Mouse (Mus musculus) T-helper 1 cell (primary cell): ENCODE data around the gene Smc2.
"Not testable (repeated sequence)": the region's sequence is repeated elsewhere in the genome, so short reads cannot be mapped to it uniquely, and the experiment has no call there.

Experiments
- in situ Hi-C: fragments of 300-600 bp; cut with MboI, MseI; formaldehyde crosslinking; loops from one replicate; pipeline ENCODE4 v1.15.1; 2025; ENCODE audit warnings: high pct_unique_total_duplicates

The Smc2 gene

DNA sequence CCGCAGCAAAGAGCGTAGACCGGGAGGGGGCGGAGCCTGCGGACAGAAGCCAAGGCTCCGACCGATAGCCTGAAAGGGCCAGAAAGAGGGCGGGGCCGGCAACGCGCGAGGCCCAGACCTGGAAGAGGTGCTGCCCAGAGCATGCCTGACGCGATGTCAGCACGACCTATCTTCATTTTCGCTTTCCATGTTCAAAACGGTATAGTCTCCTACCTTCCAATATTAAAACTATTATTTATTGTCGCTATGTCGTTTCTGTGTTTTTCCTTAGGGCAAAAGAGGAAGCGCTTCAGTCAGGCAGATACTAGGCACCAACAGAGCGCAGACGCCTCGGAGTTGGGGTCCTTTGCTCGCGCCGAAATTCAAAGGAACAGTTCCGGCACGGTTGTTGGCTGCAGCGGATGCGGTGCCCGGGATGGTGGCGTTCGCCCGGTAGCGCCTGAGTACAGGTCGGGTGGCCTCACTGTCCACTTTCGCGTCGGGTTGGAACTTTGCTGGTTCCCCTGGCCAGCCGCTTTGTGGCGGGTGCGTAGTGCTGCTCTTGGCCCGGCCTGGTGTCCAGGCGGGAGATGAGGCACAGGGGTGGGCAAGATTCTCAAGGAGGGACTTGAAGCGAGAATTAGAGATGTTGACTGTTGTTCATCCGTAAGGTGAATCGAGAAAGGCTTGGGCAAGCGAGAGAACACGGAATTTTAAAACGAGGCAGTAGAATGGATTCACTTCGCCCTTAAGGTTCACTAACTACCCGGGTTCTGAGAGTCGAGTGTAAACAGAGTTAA is at the start of gene Smc2:
Gene Smc2, plus strand, starts transcription at position 358 of the 779 bp plus-strand sequence.
- in situ Hi-C loops = no loop called here

DNA sequence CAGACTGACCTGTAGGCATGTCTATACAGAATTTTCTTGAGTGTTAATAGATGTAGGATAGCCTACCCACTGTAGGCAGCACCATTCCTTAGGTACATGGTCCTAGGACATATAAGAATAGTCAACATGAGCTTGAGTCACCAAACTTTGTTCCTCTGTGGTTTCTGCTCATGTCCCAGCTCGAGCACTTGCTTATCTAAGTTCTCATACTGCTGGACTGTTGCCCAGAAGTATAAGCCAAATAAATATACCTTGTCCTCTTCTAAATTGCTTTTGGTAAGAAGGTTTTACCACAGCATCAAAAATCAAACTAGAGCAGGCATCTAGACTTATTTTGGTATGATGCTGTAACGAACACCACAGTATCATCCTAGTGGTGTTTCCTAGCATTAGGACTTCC is 27.5 kb upstream of the Smc2 start:
- in situ Hi-C loops = no loop called here

DNA sequence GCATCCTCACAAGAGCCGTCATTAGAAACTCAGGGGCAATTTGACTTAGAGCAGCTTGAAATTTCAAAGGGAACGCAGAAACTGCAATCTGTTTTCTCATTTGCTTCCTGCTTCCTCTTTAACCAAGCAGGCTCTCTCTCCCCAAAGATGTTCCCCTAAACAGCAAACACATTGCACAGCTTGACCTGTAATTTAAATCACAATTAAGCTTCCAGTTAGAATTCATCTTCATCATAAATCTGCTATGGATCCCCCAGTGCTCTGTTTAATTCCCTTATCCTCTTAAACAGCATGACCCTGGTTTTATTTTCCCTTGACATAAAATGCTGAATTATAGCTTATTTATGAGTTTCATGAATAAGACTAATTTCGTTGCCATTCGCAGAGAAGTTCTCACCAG is 15.4 kb upstream of the Smc2 start:
- in situ Hi-C loops = no loop called here

GRCm38 (mm10) chr4:52429310-52430198 is 9.5 kb upstream of the Smc2 start:
- in situ Hi-C loops = no loop called here

DNA sequence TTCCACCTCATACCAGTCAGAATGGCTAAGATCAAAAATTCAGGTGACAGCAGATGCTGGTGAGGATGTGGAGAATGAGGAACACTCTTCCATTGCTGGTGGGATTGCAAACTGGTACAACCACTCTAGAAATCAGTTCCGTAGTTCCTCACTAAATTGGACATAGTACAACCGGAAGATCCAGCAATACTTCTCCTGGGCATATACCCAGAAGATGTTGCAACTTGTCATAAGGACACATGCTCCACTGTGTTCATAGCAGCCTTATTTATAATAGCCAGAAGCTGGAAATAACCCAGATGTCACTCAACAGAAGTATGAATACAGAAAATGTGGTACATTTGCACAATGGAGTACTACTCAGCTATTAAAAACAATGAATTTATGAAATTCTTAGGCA is 3.5 kb upstream of the Smc2 start:
- in situ Hi-C loops = not testable (repeated sequence)

GRCm38 (mm10) chr4:52438371-52438885 is 615 bp upstream of the Smc2 start:
- in situ Hi-C loops = no loop called here

GRCm38 (mm10) chr4:52459726-52460125 is 20.7 kb downstream of the Smc2 start:
- in situ Hi-C loops = no loop called here

GRCm38 (mm10) chr4:52461321-52461720 is 22.3 kb downstream of the Smc2 start:
- in situ Hi-C loops = no loop called here

DNA sequence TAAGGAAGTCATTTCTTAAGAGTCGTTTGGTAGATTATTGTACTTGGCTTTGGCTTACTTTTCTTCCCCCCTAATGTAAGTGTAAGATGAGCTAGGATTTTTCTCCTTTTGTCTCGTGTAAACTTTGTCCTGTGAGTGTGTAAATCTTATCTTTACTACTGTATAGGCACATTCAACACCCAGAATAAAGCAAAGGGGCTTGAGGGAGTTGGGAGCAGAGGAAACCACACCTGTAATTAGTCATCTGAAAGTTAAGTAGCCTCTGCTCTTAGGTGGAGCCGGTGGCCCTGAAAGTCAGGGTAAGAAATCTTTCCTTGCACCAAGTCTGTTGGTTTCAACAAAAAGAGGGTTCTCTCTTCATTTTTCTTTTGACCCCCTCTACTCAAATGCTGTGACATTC is 34.4 kb downstream of the Smc2 start:
- in situ Hi-C loops = no loop called here

GRCm38 (mm10) chr4:52487486-52487885 is 48.4 kb downstream of the Smc2 start:
- in situ Hi-C loops = no loop called here

- in situ Hi-C loops = not testable (repeated sequence)
These were observed 58.1 kb downstream of the Smc2 start, which contains the start of gene Vma21-ps for GRCm38 (mm10) chr4:52497144-52497543. Gene Vma21-ps, minus strand, starts transcription at chr4:52497244.

DNA sequence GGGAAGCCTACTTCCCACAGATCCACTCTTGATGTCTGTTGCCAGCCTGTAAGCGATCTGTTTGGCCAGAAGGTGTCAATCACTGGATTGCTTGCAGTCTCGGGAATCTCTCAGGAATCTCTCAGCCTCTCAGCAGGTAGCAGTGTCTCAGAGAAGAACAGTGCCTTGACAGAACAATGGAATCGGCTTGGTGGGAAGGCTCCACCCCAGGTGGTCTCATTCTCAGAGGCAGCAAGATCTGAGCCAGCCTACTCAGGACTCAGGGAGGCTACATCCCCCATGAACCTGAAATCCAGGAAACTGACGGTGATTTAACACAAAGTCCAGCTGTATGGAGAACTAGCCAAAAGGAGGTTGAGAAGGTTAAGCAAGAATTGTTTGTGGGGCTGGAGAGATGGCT is 78.5 kb downstream of the Smc2 start:
- in situ Hi-C loops = no loop called here

DNA sequence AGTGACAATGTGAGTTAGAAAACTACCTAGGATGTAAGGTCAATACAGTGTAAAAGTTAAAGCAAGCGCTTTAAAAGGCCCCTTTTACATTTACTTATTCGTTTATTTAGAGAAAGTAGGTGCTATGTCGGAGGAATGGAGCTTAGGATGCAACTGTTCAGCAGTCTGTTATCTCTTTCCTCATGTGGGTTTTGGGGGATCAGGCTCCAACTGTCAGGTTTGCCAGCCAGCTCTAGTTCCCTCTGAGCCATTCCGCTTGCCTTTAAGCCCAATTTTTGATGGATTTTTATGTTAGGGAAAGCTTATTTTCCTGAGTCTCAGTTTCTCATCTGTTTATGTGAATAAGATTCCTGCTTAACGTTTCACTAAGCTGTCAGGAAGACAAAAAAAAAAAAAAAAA is 80.3 kb downstream of the Smc2 start:
- in situ Hi-C loops = no loop called here

DNA sequence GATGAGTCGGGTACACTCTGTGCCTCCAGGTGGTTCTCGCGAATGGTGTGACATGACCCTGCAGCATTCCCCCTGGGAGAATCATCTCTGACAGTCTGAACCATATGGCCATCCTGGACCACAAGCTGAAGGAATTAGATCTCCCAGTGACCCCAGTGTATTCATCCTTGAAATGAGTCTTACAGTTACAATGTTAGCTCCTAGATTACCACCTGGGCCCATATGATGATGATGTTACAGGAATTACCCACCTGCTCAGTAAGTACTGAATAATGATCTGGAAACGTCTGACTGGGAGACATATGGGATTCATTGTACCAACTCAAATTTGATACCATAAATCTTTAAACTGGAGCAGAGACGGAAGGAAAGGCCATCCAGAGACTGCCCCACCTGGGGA is 87.4 kb downstream of the Smc2 start:
- in situ Hi-C loops = no loop called here

DNA sequence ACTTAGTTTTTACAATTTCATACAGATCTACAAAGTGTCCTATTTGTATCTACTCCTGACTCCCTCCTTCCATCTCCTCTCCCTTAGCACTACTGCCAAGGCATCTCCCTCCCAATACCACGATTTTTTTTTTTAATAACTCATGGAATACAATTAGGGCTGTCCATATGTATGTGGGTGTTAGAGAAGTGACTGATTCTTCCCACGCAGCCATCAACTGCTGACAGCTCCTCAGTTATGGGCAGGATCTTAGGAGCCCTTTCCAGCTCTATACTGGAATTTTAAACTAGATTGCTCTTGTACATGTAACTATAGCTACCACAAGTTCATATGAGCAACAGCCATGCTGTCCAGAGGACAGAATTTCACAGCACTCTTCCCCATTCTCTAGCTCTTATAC is 91.6 kb downstream of the Smc2 start:
- in situ Hi-C loops = no loop called here
